Mouse (Mus musculus) E14TG2a.4 (cell line): ENCODE data around the gene Gnb2.

ENCODE experiments used
- CTCF ChIP-seq: conservative IDR thresholded peaks from 2 replicates; pipeline ENCODE4 v1.5.1; 2014; ENCODE audit warnings: low read length
- POU5F1 ChIP-seq: IDR thresholded peaks from 2 replicates; pipeline ENCODE4 v1.6.1; 2014; ENCODE audit warnings: low read length, borderline replicate concordance

- TF ChIP-seq CTCF, result no peak
- TF ChIP-seq POU5F1, result no peak
These were observed 2.5 kb downstream of the Gnb2 start for GRCm38 (mm10) chr5:137530588-137531413.
